Mouse (Mus musculus): ENCODE data around the gene Olfml2b.

GRCm38 (mm10) chr1:170630489-170630888, 13.8 kb upstream of the Olfml2b start:
- TF ChIP-seq POLR2A (IDR thresholded peaks at IDR 0.05; ENCODE audit: control insufficient read depth in 1 of 2, insufficient read depth in 1 of 2, low read depth in 1 of 2, low read length in 2 of 2, poor library complexity in 1 of 2) (no peak), MAX (IDR thresholded peaks at IDR 0.05; ENCODE audit: low read length) (no peak), TAL1 (IDR thresholded peaks at IDR 0.05; ENCODE audit: low read length) (no peak), POLR2AphosphoS5 (IDR thresholded peaks at IDR 0.05; ENCODE audit: borderline replicate concordance, low read depth, low read length) (no peak)
